Mouse (Mus musculus) MEL (cell line): ENCODE results near the gene Fsip1. TPM values are rescaled to one million over a fixed set of nuclear protein-coding genes. Genes with fewer than 3 reads are reported as not detected.

Experiments used
- DNase-seq: peaks from one replicate; pipeline ENCODE4 v3.0.0; 2011; ENCODE audit warnings: low read depth, low spot score
- H3K27ac ChIP-seq: 2 replicates; pipeline ENCODE4 v1.5.1; 2012; ENCODE audit warnings: low read depth, mild to moderate bottlenecking, control low read depth, low read length, moderate library complexity; ENCODE audit not compliant: control insufficient read depth
- H3K27me3 ChIP-seq, 2 experiments: fragments of 150-350 bp in 1 of 2; sonication (generic) in 1 of 2; 2 replicates each; pipeline ENCODE4 v1.6.1; 2012; ENCODE audit warnings: low read length in 2 of 2, mild to moderate bottlenecking in 2 of 2, improper control_type of control experiment in 1 of 2, moderate library complexity in 1 of 2; ENCODE audit not compliant: insufficient read depth in 2 of 2, control insufficient read depth in 1 of 2
- H3K36me3 ChIP-seq, 2 experiments: 2 replicates each; pipeline ENCODE4 v1.6.1; 2012 to 2014; ENCODE audit warnings: low read length in 2 of 2, improper control_type of control experiment in 1 of 2, inconsistent platforms in 1 of 2, mild to moderate bottlenecking in 1 of 2; ENCODE audit not compliant: insufficient read depth in 2 of 2, control insufficient read depth in 1 of 2
- H3K4me1 ChIP-seq, 2 experiments: fragments of 150-350 bp in 1 of 2; sonication (generic) in 1 of 2; 2 replicates each; pipeline ENCODE4 v1.6.1; 2012; ENCODE audit warnings: low read length in 2 of 2, improper control_type of control experiment in 1 of 2, mild to moderate bottlenecking in 1 of 2; ENCODE audit not compliant: insufficient read depth in 2 of 2, control insufficient read depth in 1 of 2
- H3K4me3 ChIP-seq, 2 experiments: fragments of 150-350 bp in 1 of 2; sonication (generic) in 1 of 2; 2 replicates each; pipeline ENCODE4 v1.5.1; 2012; ENCODE audit warnings: low read depth in 2 of 2, low read length in 2 of 2, mild to moderate bottlenecking in 2 of 2, moderate library complexity in 2 of 2, control low read depth in 1 of 2, improper control_type of control experiment in 1 of 2; ENCODE audit not compliant: control insufficient read depth in 1 of 2, insufficient read depth in 1 of 2
- H3K79me2 ChIP-seq: 2 replicates; pipeline ENCODE4 v1.6.1; 2012; ENCODE audit warnings: mild to moderate bottlenecking, low read length, moderate library complexity; ENCODE audit not compliant: control insufficient read depth, poor library complexity, insufficient read depth
- H3K9ac ChIP-seq: 2 replicates; pipeline ENCODE4 v1.6.1; 2012; ENCODE audit warnings: low read depth, mild to moderate bottlenecking, control low read depth, low read length, moderate library complexity; ENCODE audit not compliant: control insufficient read depth, poor library complexity, severe bottlenecking
- H3K9me3 ChIP-seq: fragments of 150-350 bp; sonication (generic); replicated peaks from 2 replicates; pipeline ENCODE4 v1.6.1; 2012; ENCODE audit warnings: mild to moderate bottlenecking, low read length, improper control_type of control experiment, moderate library complexity; ENCODE audit not compliant: insufficient read depth
- BHLHE40 ChIP-seq: IDR thresholded peaks from 2 replicates; pipeline ENCODE4 v1.6.1; 2012; ENCODE audit warnings: low read depth, mild to moderate bottlenecking, inconsistent platforms, low read length, improper control_type of control experiment, borderline replicate concordance
- CHD2 ChIP-seq: IDR thresholded peaks from 2 replicates; pipeline ENCODE4 v1.6.1; 2011; ENCODE audit warnings: low read length, improper control_type of control experiment
- CTCF ChIP-seq, 3 experiments: IDR thresholded peaks in 2 of 3; conservative IDR thresholded peaks in 1 of 3; 2 replicates each; pipeline ENCODE4 v1.5.1; 2011 to 2012; ENCODE audit warnings: low read length in 3 of 3, low read depth in 2 of 3, mild to moderate bottlenecking in 2 of 3, improper control_type of control experiment in 1 of 3, inconsistent platforms in 1 of 3, mixed read lengths in 1 of 3, moderate library complexity in 1 of 3; ENCODE audit not compliant: control insufficient read depth in 1 of 3, insufficient read depth in 1 of 3, poor library complexity in 1 of 3, severe bottlenecking in 1 of 3
- ELF1 ChIP-seq: IDR thresholded peaks from 2 replicates; pipeline ENCODE4 v1.6.1; 2014; ENCODE audit warnings: low read depth, mild to moderate bottlenecking, inconsistent platforms, low read length, improper control_type of control experiment, moderate library complexity
- ETS1 ChIP-seq: IDR thresholded peaks from 2 replicates; pipeline ENCODE4 v1.6.1; 2012; ENCODE audit warnings: low read depth, mild to moderate bottlenecking, inconsistent platforms, low read length, improper control_type of control experiment, moderate library complexity
- JUND ChIP-seq: IDR thresholded peaks from 2 replicates; pipeline ENCODE4 v1.6.1; 2011; ENCODE audit warnings: low read depth, mild to moderate bottlenecking, improper control_type of control experiment, low read length
- MAFK ChIP-seq: IDR thresholded peaks from 2 replicates; pipeline ENCODE4 v1.6.1; 2011; ENCODE audit warnings: low read depth, mild to moderate bottlenecking, low read length, improper control_type of control experiment, borderline replicate concordance
- MAX ChIP-seq: IDR thresholded peaks from 2 replicates; pipeline ENCODE4 v1.6.1; 2011; ENCODE audit warnings: low read length, improper control_type of control experiment
- MXI1 ChIP-seq: IDR thresholded peaks from 2 replicates; pipeline ENCODE4 v1.6.1; 2011; ENCODE audit warnings: mild to moderate bottlenecking, low read depth, low read length, improper control_type of control experiment
- NELFE ChIP-seq: IDR thresholded peaks from 2 replicates; pipeline ENCODE4 v1.6.1; 2011; ENCODE audit warnings: low read depth, low read length, improper control_type of control experiment
- POLR2A ChIP-seq, 2 experiments: IDR thresholded peaks; 2 replicates each; pipeline ENCODE4 v1.6.1; 2011 to 2012; ENCODE audit warnings: low read length in 2 of 2, mild to moderate bottlenecking in 2 of 2, control low read depth in 1 of 2, improper control_type of control experiment in 1 of 2, low read depth in 1 of 2, moderate library complexity in 1 of 2; ENCODE audit not compliant: control insufficient read depth in 1 of 2, insufficient read depth in 1 of 2, poor library complexity in 1 of 2
- POLR2AphosphoS2 ChIP-seq: IDR thresholded peaks from 2 replicates; pipeline ENCODE4 v1.6.1; 2011; ENCODE audit warnings: low read length, improper control_type of control experiment
- RAD21 ChIP-seq: IDR thresholded peaks from 2 replicates; pipeline ENCODE4 v1.6.1; 2011; ENCODE audit warnings: mild to moderate bottlenecking, low read depth, low read length, improper control_type of control experiment
- RCOR1 ChIP-seq: IDR thresholded peaks from 2 replicates; pipeline ENCODE4 v1.6.1; 2012; ENCODE audit warnings: low read depth, mild to moderate bottlenecking, inconsistent platforms, low read length, improper control_type of control experiment
- SMC3 ChIP-seq: IDR thresholded peaks from 2 replicates; pipeline ENCODE4 v1.6.1; 2011; ENCODE audit warnings: low read depth, low read length, improper control_type of control experiment
- TAL1 ChIP-seq: IDR thresholded peaks from 2 replicates; pipeline ENCODE4 v1.6.1; 2012; ENCODE audit warnings: mild to moderate bottlenecking, inconsistent platforms, low read length, moderate library complexity, mixed read lengths
- TCF12 ChIP-seq: IDR thresholded peaks from 2 replicates; pipeline ENCODE4 v1.6.1; 2014; ENCODE audit warnings: low read depth, mild to moderate bottlenecking, inconsistent platforms, low read length, improper control_type of control experiment, moderate library complexity
- USF1 ChIP-seq: IDR thresholded peaks from 2 replicates; pipeline ENCODE4 v1.6.1; 2014; ENCODE audit warnings: low read depth, mild to moderate bottlenecking, inconsistent platforms, low read length, improper control_type of control experiment, moderate library complexity
- USF2 ChIP-seq, 2 experiments: IDR thresholded peaks; 2 replicates each; pipeline ENCODE4 v1.6.1; 2011 to 2012; ENCODE audit warnings: improper control_type of control experiment in 2 of 2, low read length in 2 of 2, borderline replicate concordance in 1 of 2, inconsistent platforms in 1 of 2, low read depth in 1 of 2, mild to moderate bottlenecking in 1 of 2; ENCODE audit not compliant: insufficient read depth in 1 of 2
- ZC3H11A ChIP-seq: IDR thresholded peaks from 2 replicates; pipeline ENCODE4 v1.6.1; 2012; ENCODE audit warnings: low read depth, mild to moderate bottlenecking, inconsistent platforms, low read length, improper control_type of control experiment
- polyA plus RNA-seq, 2 experiments: library from polyadenylated mRNA; stranded (reverse) in 1 of 2; unstranded in 1 of 2; fragments of >175 nt in 1 of 2; fragments of >200 nt in 1 of 2; gene quantifications; 2 replicates each; pipeline versions ENCODE4 v1.2.1 to v1.2.4; 2012; ENCODE audit warnings: low replicate concordance in 2 of 2, low read depth in 1 of 2; ENCODE audit not compliant: insufficient read length in 2 of 2, insufficient read depth in 1 of 2, missing spikeins in 1 of 2
- total RNA-seq: library from RNA; depleted of rRNA; stranded (reverse); fragments of 300-350 nt; gene quantifications from 2 replicates; pipeline ENCODE4 v1.2.3, GENCODE M21; 2012

The Fsip1 gene
- total and polyA plus RNA-seq, 3 experiments, result not detected

GRCm38 (mm10) chr2:118118045-118118444, 138.7 kb downstream of the Fsip1 start:
- Histone ChIP-seq H3K9me3 (no peaks in the 10 kb centered on the region), H3K36me3 (no peaks in the 10 kb centered on the region), H3K4me1 (no peaks in the 10 kb centered on the region), H3K27ac (no peak overlapping the region), H3K9ac (no peak overlapping the region), H3K4me3 (no peak overlapping the region), H3K27me3 (no peaks in the 10 kb centered on the region), H3K79me2 (no peaks in the 10 kb centered on the region)
- TF ChIP-seq TAL1, result no peak
- no peak for TF ChIP-seq POLR2A (IDR thresholded peaks at IDR 0.05; ENCODE audit: control insufficient read depth in 1 of 2, insufficient read depth in 1 of 2, low read depth in 1 of 2, low read length in 2 of 2, poor library complexity in 1 of 2)
- no peak for TF ChIP-seq BHLHE40
- TF ChIP-seq USF2 (IDR thresholded peaks at IDR 0.05; ENCODE audit: borderline replicate concordance in 1 of 2, insufficient read depth in 1 of 2, low read depth in 1 of 2, low read length in 2 of 2), result no peak
- no peak for TF ChIP-seq CTCF (IDR thresholded peaks at IDR 0.05 in 2 of 3, conservative IDR thresholded peaks at IDR 0.05 in 1 of 3; ENCODE audit: control insufficient read depth in 1 of 3, insufficient read depth in 1 of 3, low read depth in 2 of 3, low read length in 3 of 3, poor library complexity in 1 of 3, severe bottlenecking in 1 of 3)
- no peak for TF ChIP-seq MXI1
- no peak for TF ChIP-seq MAX
- no peak for TF ChIP-seq SMC3
- no peak for TF ChIP-seq ELF1
- no peak for TF ChIP-seq RAD21
- no peak for TF ChIP-seq CHD2
- TF ChIP-seq POLR2AphosphoS2, result no peak
- no peak for TF ChIP-seq JUND
- no peak for TF ChIP-seq NELFE
- no peak for TF ChIP-seq ZC3H11A
- TF ChIP-seq RCOR1, result no peak
- no peak for TF ChIP-seq USF1
- TF ChIP-seq MAFK, result no peak
- DNase-seq, result no peak

DNA sequence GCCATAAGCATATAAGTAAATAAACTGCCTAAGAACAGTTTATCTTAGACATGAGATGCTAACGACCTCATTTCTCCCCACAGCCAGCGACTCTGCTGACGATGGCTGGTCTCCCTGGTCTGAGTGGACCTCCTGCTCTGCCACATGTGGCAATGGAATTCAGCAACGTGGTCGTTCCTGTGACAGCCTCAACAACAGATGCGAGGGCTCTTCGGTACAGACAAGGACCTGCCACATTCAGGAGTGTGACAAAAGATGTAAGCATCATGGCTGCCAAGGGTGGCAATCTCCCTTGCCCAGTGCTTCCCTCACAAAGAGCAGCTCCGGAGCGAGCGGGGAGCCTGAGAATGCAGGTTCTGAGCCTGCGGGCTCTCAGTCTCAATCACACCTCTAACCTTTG, 139.4 kb downstream of the Fsip1 start:
- TF ChIP-seq POLR2AphosphoS2 (no peak), TCF12 (no peak), ETS1 (no peak)
- Histone ChIP-seq H3K27me3 (no peaks in the 10 kb centered on the region), H3K4me1 (no peaks in the 10 kb centered on the region), H3K9me3 (no peaks in the 10 kb centered on the region), H3K79me2 (no peaks in the 10 kb centered on the region), H3K4me3 (no peak overlapping the region), H3K27ac (no peak overlapping the region), H3K9ac (no peak overlapping the region), H3K36me3 (no peaks in the 10 kb centered on the region)
- DNase-seq, result no peak
